Mouse (Mus musculus) left cerebral cortex, postnatal 25 days (tissue): ENCODE data around the gene Mettl22. TPM values are rescaled to one million over a fixed set of nuclear protein-coding genes. Genes with fewer than 3 reads are reported as not detected.
A peak's percentile ranks its signal among the peaks of the same experiment; 100 is the strongest.

Experiments
- DNase-seq, 2 experiments: peaks; one replicate each; pipeline ENCODE4 v3.0.0; 2022; ENCODE audit warnings: low spot score in 2 of 2, mixed read lengths in 1 of 2
- intact Hi-C: fragments of 180-260 bp; cut with DNase I; formaldehyde crosslinking; loops from one replicate; pipeline ENCODE4 v1.15.1; 2025
- total RNA-seq, 2 experiments: library from RNA; stranded (reverse); gene quantifications; 2 replicates each; pipeline ENCODE4 v1.2.3; 2021

Mettl22 gene
- total RNA-seq: 10 to 100 TPM; 21.6 to 24.3 TPM

DNA sequence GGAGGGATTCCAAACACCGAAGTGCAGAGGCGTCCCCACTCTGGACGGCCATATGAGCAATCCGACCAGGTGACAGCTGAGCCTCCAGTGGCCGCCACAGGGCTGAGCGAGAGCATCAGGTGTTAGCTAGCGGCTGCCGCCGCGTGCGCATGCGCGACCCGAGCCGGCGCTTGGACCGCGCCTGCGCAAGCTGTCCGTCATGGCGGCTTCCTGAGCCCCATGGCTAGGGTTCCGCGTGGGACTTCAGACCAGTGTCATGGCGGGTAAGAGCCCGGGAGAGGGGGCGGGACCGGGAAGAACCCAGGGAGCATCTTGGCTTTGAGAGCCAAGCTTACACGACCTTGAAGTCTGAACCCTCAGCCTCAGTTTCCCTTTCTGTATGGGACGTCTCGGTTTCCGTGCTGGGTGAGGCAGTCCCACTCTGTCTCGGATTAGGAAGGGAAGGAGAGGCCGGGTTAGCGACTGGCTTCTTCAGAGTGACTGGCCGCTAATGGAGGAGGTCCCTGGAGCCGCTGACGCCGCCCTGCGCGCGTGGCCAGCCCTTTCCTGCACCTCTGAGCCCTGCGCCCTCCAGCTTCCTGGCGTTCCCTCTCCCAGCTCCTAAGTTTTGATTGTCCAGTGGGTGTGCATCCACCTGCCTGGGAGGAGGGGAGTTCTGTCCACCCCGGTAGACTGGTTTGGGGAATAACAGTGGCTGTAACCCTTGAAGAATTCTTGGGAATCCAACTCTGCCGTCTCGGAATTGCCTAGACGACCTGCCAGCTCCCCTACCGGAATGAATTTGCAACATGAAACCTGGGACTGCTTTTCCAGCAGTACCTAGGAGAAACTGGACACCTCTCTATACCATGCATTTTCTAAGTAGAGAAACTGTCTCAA lies at the start of gene Mettl22:
Mettl22 (plus strand) TSS at position 186 of the 879 bp plus-strand sequence.
- DNase-seq: peak; percentile 90 to 94
- intact Hi-C loops: loop anchor here (5.0 kb wide), 1 partner anchor 54 kb away; no protein-coding TSS in a partner anchor

DNA sequence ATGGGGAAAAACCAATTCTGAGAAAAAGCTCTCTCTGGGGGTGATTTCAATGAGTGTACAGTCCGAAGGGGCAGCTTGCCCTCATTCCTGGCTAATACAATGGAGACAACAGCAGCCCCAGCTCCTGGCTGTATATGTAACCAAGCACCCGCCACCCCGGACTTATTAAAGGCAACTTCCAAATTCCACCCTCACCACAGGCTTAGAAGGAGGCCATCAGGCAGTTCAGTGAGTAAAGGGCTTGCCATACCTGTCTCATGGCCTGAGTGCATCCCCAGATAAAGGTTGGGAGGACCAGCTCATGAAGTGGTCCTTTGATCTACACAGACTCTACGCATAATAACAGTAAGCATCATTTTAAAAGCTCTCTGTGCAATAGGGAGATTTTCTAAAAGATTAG lies 49.7 kb upstream of the Mettl22 start:
- no peak for DNase-seq
- intact Hi-C loops: no loop called here

DNA sequence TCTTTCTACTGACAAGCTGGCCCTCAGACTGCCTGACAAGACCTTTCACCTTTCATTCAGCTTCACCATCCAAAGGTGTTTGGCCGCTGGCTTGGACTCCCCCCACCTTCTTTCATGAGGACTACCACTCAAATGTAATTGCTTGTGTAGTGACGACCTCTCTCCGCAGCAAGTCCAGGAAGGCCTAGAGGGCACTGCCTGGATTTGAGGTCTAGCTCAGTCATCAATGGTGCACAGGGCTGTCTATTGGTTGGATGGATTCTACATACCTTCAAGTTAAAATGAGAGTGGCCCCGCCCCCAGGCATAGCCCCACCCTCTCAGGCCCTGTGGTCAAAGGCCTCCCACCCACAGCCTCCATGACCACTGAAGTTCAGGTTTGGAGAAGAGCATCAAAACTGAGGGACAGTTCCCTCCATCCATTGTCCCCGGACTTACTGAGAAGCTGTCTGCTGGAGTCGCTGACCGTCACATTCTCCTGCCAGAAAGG lies 46.9 kb upstream of the Mettl22 start:
- DNase-seq: no peak
- intact Hi-C loops: no loop called here

DNA sequence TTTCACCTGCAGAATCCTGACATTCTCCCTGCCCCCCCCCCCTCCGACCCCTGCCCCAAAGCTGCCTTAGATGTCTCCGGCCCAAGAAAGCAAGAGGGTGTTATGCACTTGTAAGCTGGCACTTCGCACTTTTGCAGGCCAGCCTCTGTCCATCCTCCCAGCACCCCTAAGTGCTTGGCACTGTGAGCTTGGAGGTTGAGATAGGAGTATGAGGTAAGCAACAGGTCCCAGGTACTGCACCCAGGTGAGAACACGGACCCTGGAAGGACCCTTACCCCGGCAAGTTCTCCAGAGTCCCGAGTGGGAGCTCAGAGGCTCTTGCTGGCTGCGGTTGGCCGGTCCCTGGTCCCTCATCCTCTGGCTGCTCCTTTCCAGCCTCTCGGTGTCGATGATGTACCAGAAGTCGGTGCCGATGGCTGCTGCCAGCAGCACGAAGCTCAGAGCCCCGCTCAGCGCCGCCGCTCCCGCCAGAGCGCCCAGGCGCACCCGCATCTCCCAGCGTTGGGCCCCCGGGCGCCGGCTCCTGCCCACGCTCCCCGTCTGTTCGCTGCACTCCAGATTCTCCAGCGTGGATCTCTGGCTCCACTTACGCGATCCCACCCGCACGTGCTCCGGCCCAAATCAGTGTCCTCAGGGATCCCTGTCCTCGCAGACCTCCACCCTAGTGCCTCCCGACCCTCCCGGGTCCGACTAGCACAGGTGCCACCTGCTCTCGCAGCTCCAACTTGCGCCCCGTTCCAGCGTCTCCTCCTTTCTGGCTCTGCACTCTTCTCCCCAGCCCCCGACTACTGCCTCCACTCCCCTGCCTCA lies 46.2 kb upstream of the Mettl22 start:
- peak; percentile 71 to 80 for DNase-seq
- intact Hi-C loops: no loop called here

DNA sequence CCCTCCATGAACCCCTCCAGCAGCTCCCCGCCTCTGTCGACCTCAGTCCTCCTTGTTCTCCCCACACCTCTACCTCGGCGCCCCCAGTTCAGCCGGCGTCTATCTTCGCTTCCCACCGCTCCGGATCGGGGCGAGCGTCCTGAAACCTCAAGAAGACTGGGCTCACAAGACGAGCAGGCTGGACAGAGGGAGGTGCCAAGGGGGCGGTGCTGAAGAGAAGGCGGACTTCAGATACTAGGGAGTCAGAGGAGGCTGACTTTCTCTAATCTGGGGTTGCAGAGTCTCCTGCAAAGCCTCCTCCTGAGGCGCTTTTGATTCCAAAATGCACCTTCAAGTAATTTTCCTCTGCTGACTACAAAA lies 45.6 kb upstream of the Mettl22 start, which contains the start of gene Tmem114:
Tmem114 (minus strand) TSS at position 166 of the 360 bp plus-strand sequence.
- intact Hi-C loops: no loop called here
- peak in 1 of 2 experiments; percentile 40 for DNase-seq

DNA sequence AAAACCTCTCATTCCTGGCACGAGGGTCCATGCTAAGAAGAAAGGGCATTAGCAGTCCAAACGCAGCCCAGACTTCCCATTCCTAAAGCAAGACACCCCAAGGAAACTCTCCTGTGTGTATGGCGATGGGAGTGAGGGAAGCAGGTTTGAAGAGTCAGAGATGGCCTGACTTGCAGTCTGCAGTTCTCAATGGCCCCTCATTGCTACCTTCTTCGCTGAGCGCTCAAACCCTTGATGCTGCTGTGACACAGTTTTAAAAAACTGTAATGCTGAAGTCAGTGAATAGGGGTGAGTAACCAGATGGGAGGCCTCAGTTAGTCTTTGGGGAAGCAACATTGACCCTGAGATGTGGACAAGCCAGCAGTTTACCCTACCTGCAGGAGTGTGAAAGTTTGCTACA lies 44.9 kb upstream of the Mettl22 start:
- no peak for DNase-seq
- intact Hi-C loops: no loop called here

DNA sequence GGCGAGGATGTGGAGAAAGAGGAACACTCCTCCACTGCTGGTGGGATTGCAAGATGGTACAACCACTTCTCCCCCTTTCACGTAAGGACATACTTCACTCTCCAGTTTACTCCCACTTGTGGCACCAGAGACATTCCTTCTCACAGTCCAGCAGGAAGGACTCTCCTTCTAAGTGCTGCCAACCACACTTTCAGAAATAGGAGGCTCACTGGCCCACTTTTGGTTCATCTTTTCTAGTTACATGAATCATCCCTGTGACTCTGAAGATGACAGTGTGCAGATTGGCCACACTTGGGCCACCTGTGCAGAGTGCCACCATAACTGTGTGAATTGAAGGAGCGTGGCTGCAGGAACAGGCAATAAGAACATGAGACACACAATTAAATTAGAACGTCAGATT lies 41.1 kb upstream of the Mettl22 start:
- intact Hi-C loops: no loop called here
- DNase-seq: peak in 1 of 2 experiments; percentile 74

DNA sequence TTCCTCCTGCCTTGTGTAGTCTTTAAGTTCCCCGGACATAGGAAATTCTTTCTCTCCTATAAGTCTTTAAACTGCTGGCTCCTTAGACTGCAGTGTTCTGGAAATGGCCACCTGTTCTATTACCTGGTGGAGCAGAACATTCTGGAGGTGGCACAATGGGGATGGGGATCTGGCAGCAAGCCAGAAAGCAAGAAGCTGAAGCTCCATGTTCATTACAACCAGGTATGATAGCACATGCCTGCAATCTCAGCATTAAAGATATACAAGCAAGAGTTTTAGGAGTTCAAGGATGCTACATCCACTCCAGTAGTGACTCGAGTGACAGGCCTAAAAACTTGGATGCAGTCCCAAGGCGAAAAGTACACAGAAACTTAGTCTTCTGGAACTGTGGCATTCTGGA lies 38.0 kb upstream of the Mettl22 start:
- intact Hi-C loops: no loop called here
- no peak for DNase-seq

DNA sequence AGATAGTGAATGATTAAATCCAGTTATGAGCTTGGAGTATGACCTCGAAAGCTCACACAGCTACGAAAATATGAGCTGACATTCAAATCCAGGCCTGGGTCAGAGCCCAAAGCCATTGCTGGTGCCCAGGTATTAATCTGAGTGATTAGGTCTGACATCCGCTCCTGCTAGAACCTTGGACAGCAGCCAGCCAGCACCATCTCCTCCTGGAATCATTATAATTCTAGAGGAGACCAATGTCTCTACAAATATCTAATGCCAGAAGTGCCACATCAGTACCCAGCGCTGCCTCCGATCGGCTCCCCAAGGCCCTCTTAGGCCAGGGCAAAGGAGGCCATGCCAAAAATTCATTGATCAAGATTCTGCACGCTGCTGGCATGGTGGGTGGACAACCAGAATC lies 25.7 kb upstream of the Mettl22 start:
- DNase-seq: no peak
- intact Hi-C loops: no loop called here

DNA sequence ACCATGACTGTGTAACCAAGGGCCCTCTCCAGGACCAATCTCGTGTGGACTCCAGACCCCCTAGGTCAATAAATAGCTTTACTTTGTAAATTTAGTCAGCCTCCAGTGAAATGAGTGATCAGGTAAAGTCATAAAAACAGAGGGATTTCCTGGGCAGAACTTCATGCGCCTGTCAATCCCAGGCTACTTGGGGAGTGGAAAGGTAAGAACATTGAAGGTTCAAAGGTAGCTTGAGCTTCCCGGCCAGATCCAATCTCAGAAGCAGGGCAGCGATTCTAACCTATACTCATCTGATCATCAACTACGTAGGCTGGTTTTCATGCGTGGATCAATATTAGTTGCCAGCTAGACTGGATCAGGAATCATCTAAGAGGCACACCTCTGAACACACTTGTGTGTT lies 24.3 kb upstream of the Mettl22 start:
- intact Hi-C loops: no loop called here
- no peak for DNase-seq

DNA sequence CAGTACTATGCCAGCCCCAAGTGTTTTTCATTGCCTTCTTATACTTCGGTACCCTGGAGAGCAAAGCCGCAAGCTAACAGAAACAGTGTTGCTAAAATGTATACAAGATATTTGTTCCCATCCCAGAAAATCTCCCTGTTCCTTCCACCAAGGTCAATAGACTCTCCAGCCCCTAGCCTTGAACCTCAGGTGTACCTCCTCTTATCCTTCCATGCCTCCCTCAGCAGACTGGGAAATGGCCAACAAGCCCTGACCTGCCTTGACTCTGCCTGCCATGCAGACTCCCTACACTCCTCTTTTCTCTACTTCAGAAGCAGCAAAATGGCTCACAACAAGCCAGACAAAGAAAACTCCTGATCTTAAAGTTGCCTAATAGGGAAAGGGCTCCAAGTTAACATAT lies 17.3 kb upstream of the Mettl22 start:
- intact Hi-C loops: no loop called here
- DNase-seq: no peak

DNA sequence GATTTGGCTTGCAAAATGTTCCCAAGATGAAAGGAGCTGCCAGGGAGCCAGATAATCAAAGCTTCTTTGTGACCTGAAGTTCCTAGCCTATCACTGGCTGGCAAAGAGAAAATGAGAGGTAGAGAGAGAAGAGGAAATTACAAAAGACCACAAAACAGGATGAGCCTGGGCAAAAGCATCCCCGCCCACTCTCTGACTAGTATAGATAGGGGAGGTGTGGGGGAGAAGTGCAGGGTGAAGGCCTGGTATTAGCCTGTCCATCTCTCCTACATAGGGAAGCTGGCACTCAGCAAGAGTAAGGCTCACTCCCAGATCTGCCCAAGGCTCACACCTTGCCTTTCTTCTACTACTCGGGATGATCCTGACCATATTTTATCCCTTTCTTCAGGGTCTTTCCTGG lies 15.4 kb upstream of the Mettl22 start:
- intact Hi-C loops: no loop called here
- DNase-seq: no peak

DNA sequence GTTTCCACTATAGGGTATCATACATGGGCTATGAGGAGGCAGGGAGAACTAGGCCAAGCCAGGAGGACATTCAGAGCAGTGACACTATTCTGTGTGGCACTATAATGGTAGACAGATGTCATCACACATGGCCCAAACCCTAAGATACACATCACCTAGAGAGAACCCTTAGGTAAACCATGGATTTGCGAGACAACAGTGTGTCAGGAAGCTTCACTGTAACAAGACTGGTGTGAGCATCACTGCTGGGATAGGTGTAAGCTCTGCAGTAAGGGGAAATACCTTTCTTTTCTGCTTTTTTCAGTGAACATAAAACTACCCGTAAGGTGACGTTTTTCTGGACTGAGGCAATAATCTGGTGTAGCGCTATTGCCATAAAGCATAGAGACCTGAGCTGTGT lies 12.2 kb upstream of the Mettl22 start:
- DNase-seq: no peak
- intact Hi-C loops: no loop called here

DNA sequence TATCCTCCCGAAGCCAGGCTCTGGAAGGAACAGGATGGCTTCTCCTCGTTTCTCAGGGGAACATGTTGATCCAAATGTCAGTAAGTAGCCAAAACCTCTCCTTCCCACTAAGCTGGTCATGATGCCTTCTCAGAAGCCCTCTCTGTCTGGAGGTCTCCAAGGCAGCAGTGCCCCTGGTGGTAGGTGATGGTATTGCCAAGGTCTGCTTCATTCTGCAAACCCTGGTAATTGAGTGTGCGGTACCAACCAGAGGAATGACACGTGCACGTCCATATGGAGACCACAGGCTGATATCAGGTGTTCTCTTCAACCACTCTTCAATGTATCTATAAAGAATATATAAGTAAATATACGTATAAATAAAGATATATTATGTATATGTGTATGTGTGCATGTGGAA lies 11.5 kb upstream of the Mettl22 start:
- intact Hi-C loops: no loop called here
- DNase-seq: peak in 1 of 2 experiments; percentile 43

DNA sequence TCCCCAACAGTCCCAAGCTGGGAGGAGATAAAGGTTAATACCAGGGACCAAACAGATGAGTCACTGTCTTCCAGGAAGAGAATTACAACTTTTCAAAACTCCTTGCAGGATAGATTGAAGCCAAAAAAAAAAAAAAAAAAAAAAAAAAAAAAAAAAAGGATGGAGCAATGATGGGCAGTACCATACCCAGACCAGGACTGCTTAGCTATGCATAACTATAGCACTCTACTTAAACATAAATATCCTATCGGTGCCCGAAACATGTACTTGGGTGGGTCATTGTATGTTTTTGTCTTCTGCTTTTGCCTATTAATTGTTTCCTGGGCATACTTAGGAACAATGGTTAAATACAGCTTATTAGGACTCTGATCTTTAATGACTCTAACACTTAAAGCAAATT lies 456 bp upstream of the Mettl22 start:
- intact Hi-C loops: loop anchor here (5.0 kb wide), 1 partner anchor 53 kb away; no protein-coding TSS in a partner anchor
- no peak for DNase-seq

DNA sequence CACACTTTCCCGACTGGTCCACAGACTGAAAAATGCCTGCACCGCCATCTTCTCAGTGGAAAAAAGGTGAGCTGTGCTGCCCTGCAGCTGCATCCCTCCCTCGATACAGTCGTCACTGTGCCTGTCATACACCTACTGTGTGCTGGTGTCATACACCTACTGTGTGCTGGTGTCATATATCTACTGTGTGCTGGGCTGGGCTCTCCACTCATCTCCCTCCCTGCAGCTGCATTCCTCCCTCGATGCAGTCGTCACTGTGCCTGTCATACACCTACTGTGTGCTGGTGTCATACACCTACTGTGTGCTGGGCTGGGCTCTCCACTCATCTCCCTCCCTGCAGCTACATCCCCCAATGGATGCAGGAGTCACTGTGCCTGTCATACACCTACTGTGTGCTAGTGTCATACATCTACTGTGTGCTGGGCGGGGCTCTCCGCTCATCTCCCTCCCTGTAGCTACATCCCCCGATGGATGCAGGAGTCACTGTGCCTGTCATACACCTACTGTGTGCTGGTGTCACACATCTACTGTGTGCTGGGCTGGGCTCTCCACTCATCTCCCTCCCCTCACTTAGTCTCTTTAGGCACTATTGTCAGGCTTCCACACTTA lies 16.9 kb downstream of the Mettl22 start:
- DNase-seq: no peak
- intact Hi-C loops: no loop called here

DNA sequence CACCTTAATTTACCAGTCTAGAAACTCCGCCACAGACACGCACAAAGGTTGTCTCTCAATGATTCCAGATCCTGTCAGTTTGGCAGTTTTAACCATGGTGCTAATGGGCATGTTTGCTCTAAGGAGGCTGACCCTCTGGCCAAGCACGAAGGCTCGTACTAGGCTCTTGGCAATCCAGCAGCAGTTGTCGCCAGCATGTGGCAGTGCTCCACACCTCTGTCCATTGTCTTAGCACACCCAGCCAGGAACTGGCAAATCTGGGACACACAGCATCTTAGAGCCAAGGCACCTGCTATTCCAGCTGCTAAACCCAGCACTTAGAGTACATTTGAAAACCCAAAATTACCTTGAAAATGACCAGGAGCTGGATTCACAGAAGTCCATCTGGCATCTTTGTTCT lies 18.8 kb downstream of the Mettl22 start:
- intact Hi-C loops: no loop called here
- peak in 1 of 2 experiments; percentile 26 for DNase-seq

DNA sequence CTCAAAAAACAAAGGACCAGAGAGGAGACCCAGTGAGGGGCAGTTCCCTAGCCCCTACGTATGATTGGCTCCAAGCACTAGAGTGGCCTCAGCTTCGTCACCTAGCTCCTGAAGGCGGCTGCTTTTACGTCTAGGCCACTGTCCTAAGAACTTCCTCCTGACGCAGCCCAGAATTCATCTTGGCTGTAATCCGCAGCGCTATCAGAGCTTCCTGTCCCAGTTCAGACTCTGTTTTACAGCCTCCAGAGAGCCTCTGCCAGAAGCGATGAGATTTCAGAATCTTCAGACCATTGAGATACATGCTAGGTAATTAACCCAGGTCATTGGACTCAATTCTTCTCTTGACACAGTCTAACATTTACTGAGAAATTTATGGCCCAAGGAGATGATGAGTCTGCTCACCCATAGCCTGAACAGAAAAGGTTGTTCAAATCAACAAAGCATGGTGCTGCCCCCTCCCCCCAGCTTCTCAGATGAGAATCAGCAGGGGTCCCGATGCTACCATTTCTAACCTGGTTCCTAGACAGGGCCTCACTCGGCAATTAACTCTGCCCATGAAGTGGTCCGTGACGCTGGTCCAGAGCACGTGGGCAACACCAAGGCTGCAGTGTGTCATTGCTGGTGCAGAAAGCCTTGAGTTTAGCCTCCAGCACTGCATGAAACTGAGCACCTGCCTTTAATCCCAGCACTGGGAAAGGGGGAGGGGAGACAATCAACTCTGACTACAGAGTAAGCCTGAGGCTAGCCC lies 21.3 kb downstream of the Mettl22 start:
- intact Hi-C loops: loop anchor here (5.0 to 10.0 kb wide), 3 partner anchors 80 to 375 kb away; partner anchors contain the start of genes Pmm2 and Tmem186
- no peak for DNase-seq

DNA sequence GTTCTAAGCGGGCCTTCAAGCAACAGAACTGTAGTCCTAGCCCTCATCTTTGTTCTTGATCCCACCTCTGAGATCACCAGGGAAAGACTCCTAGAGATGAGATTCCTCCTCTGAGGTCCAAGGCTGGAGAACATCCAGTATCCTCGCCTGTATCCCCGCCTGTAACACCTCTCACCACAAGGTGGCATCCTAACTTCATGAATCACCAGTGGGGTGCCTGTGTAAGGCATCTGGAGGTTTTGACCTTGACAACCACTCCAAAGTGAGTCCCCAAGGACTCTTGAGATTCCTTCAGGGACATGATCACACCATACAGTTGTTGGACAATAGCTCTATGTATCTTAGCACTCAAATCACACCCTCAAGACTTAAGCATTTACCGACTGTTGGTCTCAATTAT lies 23.7 kb downstream of the Mettl22 start:
- DNase-seq: peak; percentile 56 to 69
- intact Hi-C loops: loop anchor here (1.0 to 10.0 kb wide), 5 partner anchors 82 to 373 kb away; partner anchors contain the start of genes Carhsp1, Pmm2 and Tmem186
